In the genomic region with DNA sequence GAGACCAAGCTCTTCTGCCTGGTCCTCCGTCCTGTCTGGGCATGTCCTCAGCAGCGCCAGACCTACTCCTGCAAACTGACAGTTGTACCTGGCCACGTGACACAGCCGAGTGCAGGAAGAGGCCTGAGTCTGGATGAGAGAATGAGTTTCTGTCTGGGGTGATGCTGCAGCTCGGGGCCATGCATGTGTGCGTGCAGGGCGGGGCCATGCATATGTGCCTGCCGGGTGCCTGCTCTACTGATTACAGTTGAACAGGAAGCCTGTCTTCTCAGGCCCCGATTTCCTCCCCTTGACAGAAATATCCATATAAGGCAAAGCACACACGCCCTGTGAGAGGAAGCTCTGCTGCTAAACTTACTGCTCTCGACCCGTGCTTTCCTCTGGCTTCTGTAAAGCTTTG, we compare ENCODE assay signal across 8 mouse cellular contexts. TPM values are rescaled to one million over a fixed set of nuclear protein-coding genes. Genes with fewer than 3 reads are reported as not detected.
A peak's percentile ranks its signal among the peaks of the same experiment; 100 is the strongest.
DNase-seq lines count a peak whose midpoint lies in the region; ATAC-seq lines count a peak whose summit lies in the region.

No protein-coding gene starts in this region.

- H3K27me3 ChIP-seq in midbrain, embryonic 10.5 days (ENCODE audit: low read depth, poor library complexity, severe bottlenecking), result no peaks in the 10 kb centered on the region
- no peaks in the 10 kb centered on the region for H3K27me3 ChIP-seq in midbrain, embryonic 14.5 days (ENCODE audit: control insufficient read depth, insufficient read depth, low read length)
- no peaks in the 10 kb centered on the region for H3K27me3 ChIP-seq in heart, embryonic 13.5 days (replicated peaks)

- no peak overlapping the region for H3K4me3 ChIP-seq in midbrain, embryonic 10.5 days
- no peak overlapping the region for H3K4me3 ChIP-seq in midbrain, embryonic 14.5 days (replicated peaks; ENCODE audit: low read depth, low read length)
- peak overlapping the region; percentile 36 for H3K4me3 ChIP-seq in heart, embryonic 13.5 days

- H3K9ac ChIP-seq in midbrain, embryonic 14.5 days (replicated peaks; ENCODE audit: low read length), result no peak overlapping the region
- H3K9ac ChIP-seq in heart, embryonic 13.5 days, result peak overlapping the region; percentile 29

- H3K4me2 ChIP-seq in midbrain, embryonic 14.5 days (ENCODE audit: low read length), result no peak overlapping the region
- peak overlapping the region; percentile 56 for H3K4me2 ChIP-seq in heart, embryonic 13.5 days

- no peak for DNase-seq in midbrain, embryonic 10.5 days (ENCODE audit: low spot score)
- no peak for DNase-seq in midbrain, embryonic 14.5 days
- peak; percentile 76 for DNase-seq in kidney, postnatal 10 days
- peak; percentile 70 to 76 for DNase-seq in lung, postnatal 4 days
- peak; percentile 66 to 75 for DNase-seq in spleen, postnatal 4 days (ENCODE audit: low spot score in 2 of 2)
- no peak for DNase-seq in cerebellum, adult 11 months
- DNase-seq in layer of hippocampus, postnatal 36 days, result no peak

- no peaks in the 10 kb centered on the region for H3K9me3 ChIP-seq in midbrain, embryonic 10.5 days (replicated peaks)
- no peaks in the 10 kb centered on the region for H3K9me3 ChIP-seq in midbrain, embryonic 14.5 days (ENCODE audit: control insufficient read depth, low read length)
- no peaks in the 10 kb centered on the region for H3K9me3 ChIP-seq in heart, embryonic 13.5 days

- WGBS in midbrain, embryonic 10.5 days, result 67% methylated on average over 12 of the region's 12 CpGs
- 68% methylated on average over 12 of the region's 12 CpGs for WGBS in midbrain, embryonic 14.5 days
- 2% methylated on average over 12 of the region's 12 CpGs for WGBS in heart, embryonic 13.5 days

- H3K36me3 ChIP-seq in midbrain, embryonic 10.5 days, result no peaks in the 10 kb centered on the region
- no peaks in the 10 kb centered on the region for H3K36me3 ChIP-seq in midbrain, embryonic 14.5 days (ENCODE audit: control insufficient read depth, insufficient read depth, low read length)
- H3K36me3 ChIP-seq in heart, embryonic 13.5 days, result peaks cover 31% of the 10 kb centered on the region

- ATAC-seq in midbrain, embryonic 14.5 days (ENCODE audit: low FRiP score, low TSS enrichment), result no peak
- peak; percentile 73 for ATAC-seq in heart, embryonic 13.5 days (ENCODE audit: extremely low read depth, insufficient number of reproducible peaks, low FRiP score, low TSS enrichment)

- peaks cover 5% of the 10 kb centered on the region; the same call in 1 of the 2 replicates for H3K4me1 ChIP-seq in midbrain, embryonic 10.5 days
- peaks cover 4% of the 10 kb centered on the region; the same call in 1 of the 2 replicates for H3K4me1 ChIP-seq in midbrain, embryonic 14.5 days (ENCODE audit: control insufficient read depth, insufficient read depth, low read length)
- peaks cover 21% of the 10 kb centered on the region for H3K4me1 ChIP-seq in heart, embryonic 13.5 days

- 0 out of 2 replicates have a peak overlapping the region, but pooled peaks have one; percentile 28 for H3K27ac ChIP-seq in midbrain, embryonic 10.5 days (replicated peaks)
- H3K27ac ChIP-seq in midbrain, embryonic 14.5 days (replicated peaks; ENCODE audit: low read depth, low read length), result no peak overlapping the region
- peak overlapping the region; percentile 86 for H3K27ac ChIP-seq in heart, embryonic 13.5 days (replicated peaks)

RNA-seq across cellular contexts. Expression of a gene that starts 7.0 kb away (rescaled TPM):
- polyA plus RNA-seq in midbrain, embryonic 10.5 days (2016; fragmentation: Nextera tagmentation; extraction: Ambion mirVana), result not detected in 2 replicates
- not detected in 2 replicates for polyA plus RNA-seq in midbrain, embryonic 14.5 days (2014; fragmentation: Nextera tagmentation; extraction: Ambion mirVana)
- 0.36 TPM in 1 of 2 replicates, not detected in the other for polyA plus RNA-seq in heart, embryonic 13.5 days (2015; fragmentation: Nextera tagmentation; extraction: Ambion mirVana)
- total RNA-seq in layer of hippocampus, postnatal 36 days (2021), result 1 to 10 TPM; 1.5 TPM

RNA-seq across cellular contexts. Expression of a gene that starts 8.7 kb away (rescaled TPM):
- polyA plus RNA-seq in midbrain, embryonic 10.5 days (2016; fragmentation: Nextera tagmentation; extraction: Ambion mirVana), result not detected in 2 replicates
- polyA plus RNA-seq in midbrain, embryonic 14.5 days (2014; fragmentation: Nextera tagmentation; extraction: Ambion mirVana), result not detected in 2 replicates
- 0.80 and 0.96 TPM in 2 replicates for polyA plus RNA-seq in heart, embryonic 13.5 days (2015; fragmentation: Nextera tagmentation; extraction: Ambion mirVana)
- 1 to 10 TPM in 1 of 2 experiments, under 1 TPM in 1; 0.80 to 1.1 TPM for total RNA-seq in layer of hippocampus, postnatal 36 days (2021)

RNA-seq across cellular contexts. Expression of a gene that starts 11.0 kb away (rescaled TPM):
- polyA plus RNA-seq in midbrain, embryonic 10.5 days (2016; fragmentation: Nextera tagmentation; extraction: Ambion mirVana), result 25.0 and 26.0 TPM in 2 replicates
- 7.0 and 16.6 TPM in 2 replicates for polyA plus RNA-seq in midbrain, embryonic 14.5 days (2014; fragmentation: Nextera tagmentation; extraction: Ambion mirVana)
- 85.1 and 86.5 TPM in 2 replicates for polyA plus RNA-seq in heart, embryonic 13.5 days (2015; fragmentation: Nextera tagmentation; extraction: Ambion mirVana)
- 10 to 100 TPM in 1 of 2 experiments, 1 to 10 TPM in 1; 8.9 to 10.2 TPM for total RNA-seq in layer of hippocampus, postnatal 36 days (2021)

RNA-seq across cellular contexts. Expression of a gene that starts 55.1 kb away (rescaled TPM):
- polyA plus RNA-seq in midbrain, embryonic 10.5 days (2016; fragmentation: Nextera tagmentation; extraction: Ambion mirVana), result 1.1 and 1.5 TPM in 2 replicates
- polyA plus RNA-seq in midbrain, embryonic 14.5 days (2014; fragmentation: Nextera tagmentation; extraction: Ambion mirVana), result 0.65 and 3.5 TPM in 2 replicates
- 290 and 310 TPM in 2 replicates for polyA plus RNA-seq in heart, embryonic 13.5 days (2015; fragmentation: Nextera tagmentation; extraction: Ambion mirVana)
- total RNA-seq in layer of hippocampus, postnatal 36 days (2021), result 10 to 100 TPM; 16.1 to 37.1 TPM

Comparison
In these comparisons a context has a peak if more than half of its experiments do, and no peak if none do; other contexts are left out.
1. DNase-seq: peak in kidney, postnatal 10 days (single experiment), lung, postnatal 4 days (2 of 2) and spleen, postnatal 4 days (2 of 2); none in midbrain, embryonic 10.5 days (single experiment), midbrain, embryonic 14.5 days (single experiment), cerebellum, adult 11 months (single experiment) and layer of hippocampus, postnatal 36 days (0 of 2).